Mouse (Mus musculus) kidney, embryonic 14.5 days (tissue): Measurements from ENCODE around the gene Grk5. TPM values are rescaled to one million over a fixed set of nuclear protein-coding genes. Genes with fewer than 3 reads are reported as not detected.
"Not testable (repeated sequence)": the region's sequence is repeated elsewhere in the genome, so short reads cannot be mapped to it uniquely, and the experiment has no call there.

Experiments used
- ATAC-seq: fragments of 200-750 bp; cut with Nextera tagmentation; 2 replicates; pipeline ENCODE4 v1.8.0; 2017; ENCODE audit warnings: moderate number of reproducible peaks, mild to moderate bottlenecking, moderate TSS enrichment, moderate library complexity; ENCODE audit not compliant: low FRiP score, low TSS enrichment
- H3K27ac ChIP-seq: fragments of 300-500 bp; sonication (generic); 2 replicates; pipeline ENCODE4 v1.5.1; 2014; ENCODE audit warnings: low read depth, mild to moderate bottlenecking, low read length, moderate library complexity, mixed read lengths
- H3K27me3 ChIP-seq: fragments of 300-500 bp; sonication (generic); 2 replicates; pipeline ENCODE4 v1.6.1; 2014; ENCODE audit warnings: mild to moderate bottlenecking, low read length; ENCODE audit not compliant: control insufficient read depth, insufficient read depth
- H3K36me3 ChIP-seq: fragments of 300-500 bp; sonication (generic); 2 replicates; pipeline ENCODE4 v1.6.1; 2014; ENCODE audit warnings: low read length, mixed read lengths; ENCODE audit not compliant: control insufficient read depth, insufficient read depth
- H3K4me1 ChIP-seq: fragments of 300-500 bp; sonication (generic); 2 replicates; pipeline ENCODE4 v1.6.1; 2014; ENCODE audit warnings: low read length, mixed read lengths; ENCODE audit not compliant: control insufficient read depth, insufficient read depth
- H3K4me2 ChIP-seq: fragments of 300-500 bp; sonication (generic); replicated peaks from 2 replicates; pipeline ENCODE4 v1.6.1; 2014; ENCODE audit warnings: low read depth, mild to moderate bottlenecking, low read length
- H3K4me3 ChIP-seq: fragments of 300-500 bp; sonication (generic); 2 replicates; pipeline ENCODE4 v1.5.1; 2014; ENCODE audit warnings: mild to moderate bottlenecking, low read length
- H3K9ac ChIP-seq: fragments of 300-500 bp; sonication (generic); 2 replicates; pipeline ENCODE4 v1.6.1; 2014; ENCODE audit warnings: low read depth, mild to moderate bottlenecking, low read length, moderate library complexity
- H3K9me3 ChIP-seq: fragments of 300-500 bp; sonication (generic); 2 replicates; pipeline ENCODE4 v1.6.1; 2016; ENCODE audit warnings: low read length; ENCODE audit not compliant: control insufficient read depth
- WGBS: fragments of 180-500 bp; shearing (Covaris S2); extraction: QIAGEN DNeasy Blood & Tissue Kit; methylation state at CpG from one replicate; pipeline ENCODE4 v1.1.7; 2014; 5-methylcytosine and 5-hydroxymethylcytosine counted together
- polyA plus RNA-seq: library from polyadenylated mRNA; unstranded; fragments of >200 nt; fragmentation: Nextera tagmentation; extraction: Ambion mirVana; gene quantifications from 2 replicates; pipeline ENCODE4 v1.2.1, GENCODE M21; 2014

Grk5 gene
- polyA plus RNA-seq: 2.5 and 3.2 TPM in 2 replicates

DNA sequence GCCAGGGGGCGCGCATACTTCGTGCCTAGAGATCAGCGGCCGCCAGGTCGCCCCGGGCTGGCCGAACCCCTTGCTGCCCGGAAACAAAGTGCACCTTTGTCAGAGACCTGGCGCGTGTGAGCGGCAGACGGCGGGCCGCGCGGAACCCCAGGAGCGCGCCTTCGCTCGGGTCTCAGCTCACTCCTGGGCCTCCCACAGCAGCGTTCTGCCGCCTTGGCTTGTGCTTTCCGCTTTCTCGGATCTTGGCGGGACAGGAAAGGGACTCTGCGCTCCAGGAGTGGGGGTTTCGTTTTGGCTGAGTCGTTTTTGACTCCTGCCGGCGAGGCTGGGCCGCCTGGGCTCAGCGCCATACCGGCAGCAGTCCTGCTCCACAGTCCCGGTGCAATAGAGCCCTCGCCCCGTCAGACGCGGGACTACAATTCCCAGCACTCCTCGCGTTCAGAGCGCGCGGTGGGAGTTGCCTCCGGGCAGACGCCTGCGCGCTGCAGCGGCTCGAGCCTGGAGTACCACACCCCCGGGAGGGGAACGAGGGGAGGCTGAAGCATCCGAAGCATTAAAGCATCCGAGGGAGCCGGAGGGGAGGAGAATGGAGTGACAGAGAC is at the start of gene Grk5:
Gene Grk5, plus strand, starts transcription at position 36 of the 602 bp plus-strand sequence.
- no peaks in the 10 kb centered on the region for H3K36me3 ChIP-seq
- peak within 1 kb of the TSS; percentile 81 for H3K4me2 ChIP-seq
- peak; percentile 98 for ATAC-seq
- H3K4me1 ChIP-seq: peaks cover 6% of the 10 kb centered on the region; the same call in 1 of the 2 replicates
- 0% methylated on average over 51 of the region's 55 CpGs for WGBS
- H3K9me3 ChIP-seq: no peaks in the 10 kb centered on the region
- peak within 1 kb of the TSS; percentile 85 for H3K4me3 ChIP-seq
- H3K27ac ChIP-seq: peak within 1 kb of the TSS; percentile 96
- H3K27me3 ChIP-seq: no peaks in the 10 kb centered on the region
- peak within 1 kb of the TSS; percentile 89 for H3K9ac ChIP-seq

GRCm38 (mm10) chr19:60843324-60843723 is 46.2 kb upstream of the Grk5 start:
- Histone ChIP-seq H3K36me3 (peaks cover 9% of the 10 kb centered on the region; the same call in 1 of the 2 replicates), H3K9me3 (no peaks in the 10 kb centered on the region), H3K4me1 (no peaks in the 10 kb centered on the region), H3K27ac (no peak overlapping the region), H3K9ac (no peak overlapping the region), H3K27me3 (no peaks in the 10 kb centered on the region), H3K4me2 (no peak overlapping the region), H3K4me3 (no peak overlapping the region)
- ATAC-seq: no peak

DNA sequence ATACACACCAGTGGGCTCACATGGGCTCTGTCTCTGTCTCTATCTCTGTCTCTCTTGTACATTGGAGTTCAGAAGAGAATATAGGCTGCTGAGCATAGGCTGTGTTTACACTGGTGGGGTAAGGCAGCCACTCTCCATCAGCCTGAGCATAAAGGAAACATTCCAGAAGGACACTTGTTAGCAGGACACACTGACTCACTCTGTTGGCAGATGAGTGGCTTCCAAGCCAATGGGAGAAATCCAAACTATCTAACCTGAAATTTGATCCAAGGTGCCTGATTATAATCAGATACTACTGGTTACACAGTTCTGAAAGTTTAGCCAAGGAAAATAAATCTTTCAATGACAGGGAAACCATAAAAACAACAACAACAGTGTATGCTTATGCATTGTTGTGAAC is 43.8 kb upstream of the Grk5 start:
- Histone ChIP-seq H3K4me1 (no peaks in the 10 kb centered on the region), H3K9me3 (no peaks in the 10 kb centered on the region), H3K36me3 (peaks cover 6% of the 10 kb centered on the region; the same call in 1 of the 2 replicates), H3K27me3 (no peaks in the 10 kb centered on the region), H3K9ac (no peak overlapping the region), H3K4me2 (no peak overlapping the region), H3K27ac (no peak overlapping the region), H3K4me3 (no peak overlapping the region)
- no peak for ATAC-seq

- Histone ChIP-seq H3K4me1 (no peaks in the 10 kb centered on the region), H3K4me3 (peak within 1 kb of the TSS; percentile 64), H3K9me3 (no peaks in the 10 kb centered on the region), H3K27ac (peak within 1 kb of the TSS; percentile 68), H3K4me2 (peak within 1 kb of the TSS; percentile 62), H3K9ac (peak within 1 kb of the TSS; percentile 63), H3K36me3 (peaks cover 20% of the 10 kb centered on the region), H3K27me3 (no peaks in the 10 kb centered on the region)
- peak; percentile 100 for ATAC-seq
- 3% methylated on average over 30 of the region's 30 CpGs for WGBS
Observed at GRCm38 (mm10) chr19:60860868-60861700, 28.5 kb upstream of the Grk5 start, which contains the start of gene Sfxn4. Gene Sfxn4, minus strand, starts transcription at chr19:60861479.

DNA sequence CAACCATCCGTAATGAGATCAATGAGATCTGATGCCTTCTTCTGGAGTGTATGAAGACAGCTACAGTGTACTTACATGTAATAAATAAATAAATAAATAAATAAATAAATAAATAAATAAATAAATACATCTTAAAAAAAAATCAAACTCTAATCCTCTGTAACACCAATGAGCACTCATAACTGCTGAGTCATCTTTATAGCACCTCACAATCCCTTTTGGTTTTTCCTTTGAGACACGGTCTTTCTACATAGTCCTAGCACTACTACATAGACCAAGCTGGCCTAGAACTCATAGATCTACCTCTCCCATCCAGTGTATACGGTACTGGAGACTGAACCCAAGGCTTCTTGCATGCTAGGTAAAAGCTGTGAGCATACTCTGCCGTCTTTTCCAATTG is 23.4 kb upstream of the Grk5 start:
- not testable (repeated sequence) for H3K4me2 ChIP-seq, H3K9ac ChIP-seq, H3K4me3 ChIP-seq, H3K27ac ChIP-seq, H3K27me3 ChIP-seq, H3K9me3 ChIP-seq, ATAC-seq, H3K4me1 ChIP-seq
- 96% methylated on average over 4 of the region's 4 CpGs for WGBS
- peaks cover 45% of the 10 kb centered on the region for H3K36me3 ChIP-seq

GRCm38 (mm10) chr19:60870489-60870888 is 19.1 kb upstream of the Grk5 start:
- 90% methylated on average over 1 of the region's 1 CpGs for WGBS
- Histone ChIP-seq H3K9ac (no peak overlapping the region), H3K9me3 (no peaks in the 10 kb centered on the region), H3K4me3 (no peak overlapping the region), H3K4me1 (no peaks in the 10 kb centered on the region), H3K36me3 (peaks cover 24% of the 10 kb centered on the region; the same call in 1 of the 2 replicates), H3K4me2 (no peak overlapping the region), H3K27ac (no peak overlapping the region), H3K27me3 (no peaks in the 10 kb centered on the region)
- no peak for ATAC-seq

- Histone ChIP-seq H3K9me3 (no peaks in the 10 kb centered on the region), H3K27ac (no peak overlapping the region), H3K4me2 (no peak overlapping the region), H3K36me3 (peaks cover 24% of the 10 kb centered on the region; the same call in 1 of the 2 replicates), H3K27me3 (no peaks in the 10 kb centered on the region), H3K4me1 (no peaks in the 10 kb centered on the region), H3K9ac (no peak overlapping the region), H3K4me3 (no peak overlapping the region)
- WGBS: 91% methylated on average over 5 of the region's 5 CpGs
- ATAC-seq: no peak
Observed at GRCm38 (mm10) chr19:60871366-60871765, 18.2 kb upstream of the Grk5 start.

- Histone ChIP-seq H3K4me3 (no peak overlapping the region), H3K4me1 (no peaks in the 10 kb centered on the region), H3K9ac (no peak overlapping the region), H3K36me3 (peaks cover 21% of the 10 kb centered on the region; the same call in 1 of the 2 replicates), H3K27me3 (no peaks in the 10 kb centered on the region), H3K4me2 (no peak overlapping the region), H3K9me3 (no peaks in the 10 kb centered on the region), H3K27ac (no peak overlapping the region)
- no peak for ATAC-seq
- 71% methylated on average over 1 of the region's 1 CpGs for WGBS
Observed at GRCm38 (mm10) chr19:60872272-60872671, 17.3 kb upstream of the Grk5 start.

- no peaks in the 10 kb centered on the region for H3K4me1 ChIP-seq
- WGBS: 2% methylated on average over 4 of the region's 4 CpGs
- H3K36me3 ChIP-seq: peaks cover 13% of the 10 kb centered on the region; the same call in 1 of the 2 replicates
- ATAC-seq: peak; percentile 30; the same call in 1 of the 2 replicates
- H3K4me3 ChIP-seq: peak overlapping the region; percentile 62
- H3K27me3 ChIP-seq: no peaks in the 10 kb centered on the region
- no peaks in the 10 kb centered on the region for H3K9me3 ChIP-seq
- peak overlapping the region; percentile 59; the same call in 1 of the 2 replicates for H3K27ac ChIP-seq
- H3K9ac ChIP-seq: peak overlapping the region; percentile 69; the same call in 1 of the 2 replicates
- H3K4me2 ChIP-seq: peak overlapping the region; percentile 49
Observed at GRCm38 (mm10) chr19:60873501-60873900, 16.0 kb upstream of the Grk5 start.
